Mouse (Mus musculus) forebrain, embryonic 16.5 days (tissue): ENCODE data around the gene Plch2. TPM values are rescaled to one million over a fixed set of nuclear protein-coding genes. Genes with fewer than 3 reads are reported as not detected.
A peak's percentile ranks its signal among the peaks of the same experiment; 100 is the strongest.

Source experiments
- ATAC-seq: fragments of 200-750 bp; cut with Nextera tagmentation; 2 replicates; pipeline ENCODE4 v1.8.0; 2017; ENCODE audit warnings: mild to moderate bottlenecking, moderate library complexity
- H3K27ac ChIP-seq: fragments of 300-500 bp; sonication (generic); 2 replicates; pipeline ENCODE4 v1.5.1; 2014; ENCODE audit warnings: low read length, control low read depth
- H3K27me3 ChIP-seq: fragments of 300-500 bp; sonication (generic); replicated peaks from 2 replicates; pipeline ENCODE4 v1.6.1; 2014; ENCODE audit warnings: low read length; ENCODE audit not compliant: control insufficient read depth, insufficient read depth
- H3K36me3 ChIP-seq: fragments of 300-500 bp; sonication (generic); 2 replicates; pipeline ENCODE4 v1.6.1; 2014; ENCODE audit not compliant: control insufficient read depth, insufficient read depth
- H3K4me1 ChIP-seq: fragments of 300-500 bp; sonication (generic); replicated peaks from 2 replicates; pipeline ENCODE4 v1.6.1; 2014; ENCODE audit warnings: low read length; ENCODE audit not compliant: control insufficient read depth, insufficient read depth
- H3K4me2 ChIP-seq: fragments of 300-500 bp; sonication (generic); 2 replicates; pipeline ENCODE4 v1.6.1; 2014; ENCODE audit warnings: mild to moderate bottlenecking, low read length, control low read depth
- H3K4me3 ChIP-seq: fragments of 300-500 bp; sonication (generic); replicated peaks from 2 replicates; pipeline ENCODE4 v1.5.1; 2014; ENCODE audit warnings: mild to moderate bottlenecking, low read length, control low read depth
- H3K9ac ChIP-seq: fragments of 300-500 bp; sonication (generic); replicated peaks from 2 replicates; pipeline ENCODE4 v1.6.1; 2014; ENCODE audit warnings: low read depth, low read length, control low read depth
- H3K9me3 ChIP-seq: fragments of 300-500 bp; sonication (generic); 2 replicates; pipeline ENCODE4 v1.6.1; 2016; ENCODE audit warnings: low read length; ENCODE audit not compliant: control insufficient read depth
- WGBS: fragments of 180-500 bp; shearing (Covaris S2); extraction: QIAGEN DNeasy Blood & Tissue Kit; methylation state at CpG from one replicate; pipeline ENCODE4 v1.1.7; 2014; 5-methylcytosine and 5-hydroxymethylcytosine counted together
- polyA plus RNA-seq: library from polyadenylated mRNA; unstranded; fragments of >200 nt; fragmentation: Nextera tagmentation; extraction: Ambion mirVana; gene quantifications from 2 replicates; pipeline ENCODE4 v1.2.1, GENCODE M21; 2015

The Plch2 gene
- 11.3 and 14.1 TPM in 2 replicates for polyA plus RNA-seq

- H3K27me3 ChIP-seq, result no peaks in the 10 kb centered on the region
- H3K27ac ChIP-seq, result no peak within 1 kb of the TSS
- no peak within 1 kb of the TSS for H3K9ac ChIP-seq
- H3K36me3 ChIP-seq, result no peaks in the 10 kb centered on the region
- WGBS, result 30% methylated on average over 10 of the region's 10 CpGs
- 0 out of 2 replicates have a peak, but pooled peaks have one; percentile 21 for ATAC-seq
- peaks cover 30% of the 10 kb centered on the region for H3K4me1 ChIP-seq
- no peak within 1 kb of the TSS for H3K4me3 ChIP-seq
- H3K9me3 ChIP-seq, result no peaks in the 10 kb centered on the region
- no peak within 1 kb of the TSS for H3K4me2 ChIP-seq
Measured at GRCm38 (mm10) chr4:155056724-155057123, at the start of gene Plch2. Gene Plch2 (minus strand): TSS chr4:155056784.

GRCm38 (mm10) chr4:155098572-155098971, 42.0 kb upstream of the Plch2 start:
- WGBS, result 76% methylated on average over 4 of the region's 4 CpGs
- ATAC-seq, result no peak

GRCm38 (mm10) chr4:155097452-155097851, 40.9 kb upstream of the Plch2 start:
- no peak overlapping the region for H3K27ac ChIP-seq
- H3K4me2 ChIP-seq, result no peak overlapping the region
- no peaks in the 10 kb centered on the region for H3K36me3 ChIP-seq
- WGBS, result 84% methylated on average over 6 of the region's 6 CpGs
- ATAC-seq, result no peak
- H3K4me1 ChIP-seq, result peaks cover 4% of the 10 kb centered on the region
- no peaks in the 10 kb centered on the region for H3K27me3 ChIP-seq
- H3K9ac ChIP-seq, result no peak overlapping the region
- no peak overlapping the region for H3K4me3 ChIP-seq
- H3K9me3 ChIP-seq, result no peaks in the 10 kb centered on the region

More at GRCm38 (mm10) chr4:155098572-155098971, 42.0 kb upstream of the Plch2 start:
- Histone ChIP-seq H3K27me3 (no peaks in the 10 kb centered on the region), H3K4me3 (no peak overlapping the region), H3K36me3 (no peaks in the 10 kb centered on the region), H3K4me1 (peaks cover 4% of the 10 kb centered on the region), H3K4me2 (no peak overlapping the region), H3K9ac (no peak overlapping the region), H3K27ac (no peak overlapping the region), H3K9me3 (no peaks in the 10 kb centered on the region)

GRCm38 (mm10) chr4:155095967-155096366, 39.4 kb upstream of the Plch2 start:
- H3K9ac ChIP-seq, result no peak overlapping the region

GRCm38 (mm10) chr4:155095238-155095900, 38.8 kb upstream of the Plch2 start:
- Histone ChIP-seq H3K4me1 (peaks cover 4% of the 10 kb centered on the region), H3K9ac (peak overlapping the region; percentile 31), H3K4me3 (no peak overlapping the region), H3K36me3 (no peaks in the 10 kb centered on the region), H3K27ac (0 out of 2 replicates have a peak overlapping the region, but pooled peaks have one; percentile 21), H3K27me3 (no peaks in the 10 kb centered on the region), H3K9me3 (no peaks in the 10 kb centered on the region), H3K4me2 (no peak overlapping the region)
- peak; percentile 92 for ATAC-seq
- WGBS, result 36% methylated on average over 8 of the region's 8 CpGs

More at GRCm38 (mm10) chr4:155095967-155096366, 39.4 kb upstream of the Plch2 start:
- peaks cover 4% of the 10 kb centered on the region for H3K4me1 ChIP-seq
- H3K27ac ChIP-seq, result no peak overlapping the region
- no peak for ATAC-seq
- no peaks in the 10 kb centered on the region for H3K36me3 ChIP-seq
- H3K9me3 ChIP-seq, result no peaks in the 10 kb centered on the region
- 82% methylated on average over 8 of the region's 8 CpGs for WGBS
- H3K27me3 ChIP-seq, result no peaks in the 10 kb centered on the region
- H3K4me2 ChIP-seq, result no peak overlapping the region
- no peak overlapping the region for H3K4me3 ChIP-seq

- no peak overlapping the region for H3K9ac ChIP-seq
- WGBS, result 70% methylated on average over 3 of the region's 3 CpGs
- no peak overlapping the region for H3K27ac ChIP-seq
- H3K4me1 ChIP-seq, result peaks cover 4% of the 10 kb centered on the region
- no peaks in the 10 kb centered on the region for H3K36me3 ChIP-seq
- peak; percentile 26; the same call in 1 of the 2 replicates for ATAC-seq
- H3K9me3 ChIP-seq, result no peaks in the 10 kb centered on the region
- H3K27me3 ChIP-seq, result no peaks in the 10 kb centered on the region
- no peak overlapping the region for H3K4me3 ChIP-seq
- H3K4me2 ChIP-seq, result no peak overlapping the region
Measured at GRCm38 (mm10) chr4:155094565-155094964, 38.0 kb upstream of the Plch2 start.

GRCm38 (mm10) chr4:155093431-155094149, 37.0 kb upstream of the Plch2 start:
- Histone ChIP-seq H3K27ac (no peak overlapping the region), H3K4me1 (peaks cover 4% of the 10 kb centered on the region), H3K27me3 (no peaks in the 10 kb centered on the region), H3K36me3 (no peaks in the 10 kb centered on the region), H3K9ac (no peak overlapping the region), H3K4me2 (no peak overlapping the region), H3K9me3 (no peaks in the 10 kb centered on the region), H3K4me3 (no peak overlapping the region)
- ATAC-seq, result no peak
- 87% methylated on average over 7 of the region's 7 CpGs for WGBS

- no peak overlapping the region for H3K27ac ChIP-seq
- peaks cover 4% of the 10 kb centered on the region for H3K4me1 ChIP-seq
- H3K4me2 ChIP-seq, result no peak overlapping the region
- H3K4me3 ChIP-seq, result no peak overlapping the region
- no peaks in the 10 kb centered on the region for H3K36me3 ChIP-seq
- no peak for ATAC-seq
- H3K9ac ChIP-seq, result no peak overlapping the region
- no peaks in the 10 kb centered on the region for H3K27me3 ChIP-seq
- 91% methylated on average over 19 of the region's 19 CpGs for WGBS
- no peaks in the 10 kb centered on the region for H3K9me3 ChIP-seq
Measured at GRCm38 (mm10) chr4:155092718-155093430, 36.3 kb upstream of the Plch2 start.
